Mouse (Mus musculus) heart, embryonic 14.5 days (tissue): Measurements from ENCODE around the gene Drap1. TPM values are rescaled to one million over a fixed set of nuclear protein-coding genes. Genes with fewer than 3 reads are reported as not detected.

ENCODE experiments used
- ATAC-seq: fragments of 200-750 bp; cut with Nextera tagmentation; 2 replicates; pipeline ENCODE4 v1.8.0; 2017; ENCODE audit warnings: low read depth, moderate TSS enrichment; ENCODE audit not compliant: insufficient number of reproducible peaks, insufficient read depth, low FRiP score
- H3K27ac ChIP-seq, 2 experiments: fragments of 200-500 bp in 1 of 2; fragments of 300-500 bp in 1 of 2; sonication (generic) in 1 of 2; replicated peaks in 1 of 2; 2 replicates each; pipeline ENCODE4 v1.5.1; 2012 to 2014; ENCODE audit warnings: low read depth in 2 of 2, low read length in 2 of 2, control low read depth in 1 of 2, mild to moderate bottlenecking in 1 of 2, mixed read lengths in 1 of 2; ENCODE audit not compliant: control insufficient read depth in 1 of 2, insufficient read depth in 1 of 2
- H3K27me3 ChIP-seq: fragments of 300-500 bp; sonication (generic); 2 replicates; pipeline ENCODE4 v1.6.1; 2014; ENCODE audit warnings: mild to moderate bottlenecking, low read length, control low read depth; ENCODE audit not compliant: control insufficient read depth, insufficient read depth
- H3K36me3 ChIP-seq: fragments of 300-500 bp; sonication (generic); 2 replicates; pipeline ENCODE4 v1.6.1; 2014; ENCODE audit warnings: mild to moderate bottlenecking, control low read depth, low read length, mixed read lengths; ENCODE audit not compliant: control insufficient read depth, insufficient read depth
- H3K4me1 ChIP-seq, 2 experiments: fragments of 200-500 bp in 1 of 2; fragments of 300-500 bp in 1 of 2; sonication (generic) in 1 of 2; 2 replicates each; pipeline ENCODE4 v1.6.1; 2012 to 2014; ENCODE audit warnings: low read length in 2 of 2, control low read depth in 1 of 2, mixed read lengths in 1 of 2; ENCODE audit not compliant: control insufficient read depth in 2 of 2, insufficient read depth in 2 of 2
- H3K4me2 ChIP-seq: fragments of 300-500 bp; sonication (generic); 2 replicates; pipeline ENCODE4 v1.6.1; 2014; ENCODE audit warnings: mild to moderate bottlenecking, low read length
- H3K4me3 ChIP-seq, 2 experiments: fragments of 200-500 bp in 1 of 2; fragments of 300-500 bp in 1 of 2; sonication (generic) in 1 of 2; 2 replicates each; pipeline ENCODE4 v1.5.1; 2012 to 2014; ENCODE audit warnings: low read length in 2 of 2, mild to moderate bottlenecking in 2 of 2, control low read depth in 1 of 2, low read depth in 1 of 2, moderate library complexity in 1 of 2; ENCODE audit not compliant: control insufficient read depth in 1 of 2, insufficient read depth in 1 of 2
- H3K9ac ChIP-seq: fragments of 300-500 bp; sonication (generic); 2 replicates; pipeline ENCODE4 v1.6.1; 2014; ENCODE audit warnings: mild to moderate bottlenecking, low read length
- H3K9me3 ChIP-seq: fragments of 300-500 bp; sonication (generic); 2 replicates; pipeline ENCODE4 v1.6.1; 2016; ENCODE audit warnings: low read length, control low read depth; ENCODE audit not compliant: control insufficient read depth
- WGBS: fragments of 180-500 bp; shearing (Covaris S2); extraction: QIAGEN DNeasy Blood & Tissue Kit; methylation state at CpG from one replicate; pipeline ENCODE4 v1.1.7; 2014; 5-methylcytosine and 5-hydroxymethylcytosine counted together
- polyA plus RNA-seq: library from polyadenylated mRNA; unstranded; fragments of >200 nt; fragmentation: Nextera tagmentation; extraction: Ambion mirVana; gene quantifications from 2 replicates; pipeline ENCODE4 v1.2.1, GENCODE M21; 2014

Gene Drap1
- polyA plus RNA-seq, 1 experiment from 2014 or later, result 178 TPM

DNA sequence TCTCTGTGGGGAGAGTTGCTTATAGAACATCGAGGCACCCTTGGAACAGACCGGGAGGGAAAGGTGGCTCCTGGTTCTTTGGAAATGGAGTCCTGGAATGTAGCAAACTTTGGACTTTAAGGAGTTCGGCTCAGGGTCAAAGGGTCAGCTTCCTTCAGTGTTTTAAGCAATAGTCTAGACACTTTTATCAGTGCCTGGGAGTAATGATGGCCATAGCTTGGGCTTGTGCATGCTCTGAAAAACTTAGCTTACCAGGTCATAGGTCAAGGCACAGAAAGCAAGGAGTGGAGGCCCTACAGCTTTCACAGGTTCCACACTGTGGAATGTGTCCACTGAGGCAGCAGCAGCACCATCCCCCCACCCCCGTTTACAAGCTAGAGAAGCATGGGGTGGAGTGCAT lies 50.0 kb downstream of the Drap1 start:
- H3K4me3 ChIP-seq, result no peak overlapping the region
- WGBS, result 65% methylated on average over 4 of the region's 4 CpGs
- no peaks in the 10 kb centered on the region for H3K4me1 ChIP-seq
- H3K4me2 ChIP-seq, result no peak overlapping the region
- H3K27ac ChIP-seq, result no peak overlapping the region
- H3K9ac ChIP-seq, result no peak overlapping the region
- ATAC-seq, result no peak
- H3K36me3 ChIP-seq, result peaks cover 77% of the 10 kb centered on the region
- no peaks in the 10 kb centered on the region for H3K9me3 ChIP-seq
- H3K27me3 ChIP-seq, result no peaks in the 10 kb centered on the region

GRCm38 (mm10) chr19:5374177-5374576 lies 50.6 kb downstream of the Drap1 start:
- no peaks in the 10 kb centered on the region for H3K9me3 ChIP-seq
- H3K9ac ChIP-seq, result no peak overlapping the region
- H3K4me1 ChIP-seq, result no peaks in the 10 kb centered on the region
- no peak for ATAC-seq
- WGBS, result 53% methylated on average over 4 of the region's 4 CpGs
- H3K36me3 ChIP-seq, result peaks cover 77% of the 10 kb centered on the region
- no peak overlapping the region for H3K4me2 ChIP-seq
- H3K4me3 ChIP-seq, result no peak overlapping the region
- no peak overlapping the region for H3K27ac ChIP-seq
- H3K27me3 ChIP-seq, result no peaks in the 10 kb centered on the region

Other genes starting within 250 kb of the Drap1 start
- gene Pacs1, start 151.9 kb downstream of the Drap1 start, polyA plus RNA-seq, result 20.9 TPM in 2 replicates
- 201 and 208 TPM in 2 replicates for gene Sf3b2, start 129.5 kb downstream of the Drap1 start, polyA plus RNA-seq
- gene Gal3st3, start 126.6 kb downstream of the Drap1 start, polyA plus RNA-seq, result 6.4 and 6.7 TPM in 2 replicates
- not detected in 2 replicates for gene Catsper1, start 89.2 kb downstream of the Drap1 start, polyA plus RNA-seq
- 0.92 and 0.95 TPM in 2 replicates for gene Cst6, start 75.4 kb downstream of the Drap1 start, polyA plus RNA-seq
- gene Eif1ad, start 58.2 kb downstream of the Drap1 start, polyA plus RNA-seq, result 37.4 and 42.1 TPM in 2 replicates
- 453 and 486 TPM in 2 replicates for gene Banf1, start 57.8 kb downstream of the Drap1 start, polyA plus RNA-seq
- gene Sart1, start 36.3 kb downstream of the Drap1 start, polyA plus RNA-seq, result 39.5 and 39.6 TPM in 2 replicates
- 1.6 and 3.0 TPM in 2 replicates for gene Tsga10ip, start 22.5 kb downstream of the Drap1 start, polyA plus RNA-seq
- 23.7 and 35.0 TPM in 2 replicates for gene AI837181, start 165 bp upstream of the Drap1 start, polyA plus RNA-seq
- not detected in 2 replicates for gene Fosl1, start 22.6 kb upstream of the Drap1 start, polyA plus RNA-seq
- gene Ccdc85b, start 32.9 kb upstream of the Drap1 start, polyA plus RNA-seq, result 9.0 and 10.4 TPM in 2 replicates
- gene Fibp, start 35.6 kb upstream of the Drap1 start, polyA plus RNA-seq, result 101 and 120 TPM in 2 replicates
- gene Ctsw, start 43.5 kb upstream of the Drap1 start, polyA plus RNA-seq, result 0.84 and 1.4 TPM in 2 replicates
- 60.8 and 68.9 TPM in 2 replicates for gene Efemp2, start 49.0 kb upstream of the Drap1 start, polyA plus RNA-seq
- 36.6 and 37.5 TPM in 2 replicates for gene Mus81, start 63.4 kb upstream of the Drap1 start, polyA plus RNA-seq
- gene Cfl1, start 65.5 kb upstream of the Drap1 start, polyA plus RNA-seq, result 1,876 and 1,886 TPM in 2 replicates
- 0.20 TPM in 2 replicates for gene 1700020D05Rik, start 78.8 kb upstream of the Drap1 start, polyA plus RNA-seq
- 16.5 and 17.9 TPM in 2 replicates for gene Snx32, start 85.6 kb upstream of the Drap1 start, polyA plus RNA-seq
- gene Ovol1, start 135.7 kb upstream of the Drap1 start, polyA plus RNA-seq, result 0.09 TPM in 1 of 2 replicates, not detected in the other
- 2.5 and 3.0 TPM in 2 replicates for gene Ap5b1, start 143.0 kb upstream of the Drap1 start, polyA plus RNA-seq
- 68.8 and 78.5 TPM in 2 replicates for gene Rnaseh2c, start 176.9 kb upstream of the Drap1 start, polyA plus RNA-seq
- gene Kat5, start 185.3 kb upstream of the Drap1 start, polyA plus RNA-seq, result 19.7 and 20.0 TPM in 2 replicates
- gene Rela, start 212.5 kb upstream of the Drap1 start, polyA plus RNA-seq, result 35.1 and 36.9 TPM in 2 replicates
- gene Sipa1, start 238.7 kb upstream of the Drap1 start, polyA plus RNA-seq, result 16.7 and 17.2 TPM in 2 replicates